Mouse (Mus musculus): ENCODE data around the gene Pate2. TPM values are rescaled to one million over a fixed set of nuclear protein-coding genes. Genes with fewer than 3 reads are reported as not detected.

Pate2 gene
- total RNA-seq, 1 experiment, result 1.2 TPM

DNA sequence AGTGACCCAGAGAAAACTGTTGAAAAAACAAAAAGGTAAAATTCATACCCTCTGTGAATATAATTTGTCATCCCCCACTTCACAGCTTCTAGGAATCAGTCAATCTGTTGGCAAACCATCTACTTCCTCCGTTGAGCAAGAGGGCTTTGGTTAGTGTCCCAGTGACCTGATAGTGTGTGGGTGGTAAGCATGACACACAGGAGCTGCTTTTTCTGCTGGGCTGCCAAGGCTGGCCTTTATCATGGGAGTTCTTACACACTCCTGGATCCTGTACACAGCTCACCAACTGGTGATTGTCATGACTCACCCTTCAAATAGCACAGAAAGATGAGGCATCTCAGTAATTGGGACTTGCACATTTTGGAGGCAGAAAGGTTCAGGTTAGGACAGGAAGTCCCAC, 116.9 kb downstream of the Pate2 start, which contains the start of gene Pate1:
TSS of gene Pate1 (minus strand) at position 378 of the 400 bp plus-strand sequence.
- TF ChIP-seq ZNF384 (IDR thresholded peaks at IDR 0.05; ENCODE audit: low read depth, low read length), result no peak
- TF ChIP-seq HCFC1 (IDR thresholded peaks at IDR 0.05; ENCODE audit: borderline replicate concordance, insufficient read depth, low read length), result no peak
- no peak for TF ChIP-seq ZC3H11A (IDR thresholded peaks at IDR 0.05; ENCODE audit: borderline replicate concordance, low read depth, low read length)
- TF ChIP-seq CHD2 (IDR thresholded peaks at IDR 0.05; ENCODE audit: low read depth, low read length), result no peak
- TF ChIP-seq MAFK (IDR thresholded peaks at IDR 0.05; ENCODE audit: insufficient read depth, low read depth, low read length), result no peak
- DNase-seq (ENCODE audit: low read depth, low spot score), result no peak
- Histone ChIP-seq H3K36me3 (ENCODE audit: control insufficient read depth, insufficient read depth, low read length, poor library complexity, severe bottlenecking) (no peaks in the 10 kb centered on the region), H3K27ac (ENCODE audit: insufficient read depth, low read depth, low read length, poor library complexity, severe bottlenecking) (no peak within 1 kb of the TSS), H3K9me3 (ENCODE audit: control insufficient read depth, insufficient read depth, low read depth, low read length) (no peaks in the 10 kb centered on the region), H3K4me1 (ENCODE audit: control insufficient read depth in 2 of 2, insufficient read depth in 2 of 2, low read length in 2 of 2, poor library complexity in 1 of 2) (no peaks in the 10 kb centered on the region), H3K4me3 (ENCODE audit: insufficient read depth in 1 of 2, low read depth in 1 of 2, low read length in 2 of 2, poor library complexity in 1 of 2, severe bottlenecking in 1 of 2) (no peak within 1 kb of the TSS), H3K9ac (ENCODE audit: insufficient read depth, low read depth, low read length, poor library complexity, severe bottlenecking) (no peak within 1 kb of the TSS)
- in situ Hi-C loops (cut with MboI; ENCODE audit: low sequenced_read_pairs in 2 of 2, unreplicated experiment in 2 of 2), result no loop called here

DNA sequence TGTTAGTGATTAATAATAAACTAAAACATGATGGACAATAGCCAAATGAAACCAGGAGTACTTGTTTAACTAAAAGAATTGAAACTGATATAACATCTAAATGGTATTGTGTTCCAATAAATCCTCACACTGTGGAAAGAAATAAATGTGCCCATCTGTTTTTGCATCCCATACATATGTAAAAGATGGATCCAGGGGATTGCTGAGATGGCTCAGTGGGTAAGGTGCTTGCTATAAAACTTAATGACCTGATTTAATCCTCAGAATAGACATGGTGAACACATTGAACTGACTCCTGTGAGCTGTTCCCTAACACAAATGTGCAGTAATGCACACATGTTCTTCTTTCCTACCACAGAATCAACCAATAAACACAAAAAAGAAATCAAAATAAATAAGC, 121.8 kb downstream of the Pate2 start:
- Histone ChIP-seq H3K9ac (ENCODE audit: insufficient read depth, low read depth, low read length, poor library complexity, severe bottlenecking) (no peak overlapping the region), H3K27ac (ENCODE audit: insufficient read depth, low read depth, low read length, poor library complexity, severe bottlenecking) (no peak overlapping the region), H3K36me3 (ENCODE audit: control insufficient read depth, insufficient read depth, low read length, poor library complexity, severe bottlenecking) (no peaks in the 10 kb centered on the region), H3K9me3 (ENCODE audit: control insufficient read depth, insufficient read depth, low read depth, low read length) (no peaks in the 10 kb centered on the region), H3K4me3 (ENCODE audit: insufficient read depth in 1 of 2, low read depth in 1 of 2, low read length in 2 of 2, poor library complexity in 1 of 2, severe bottlenecking in 1 of 2) (no peak overlapping the region), H3K4me1 (ENCODE audit: control insufficient read depth in 2 of 2, insufficient read depth in 2 of 2, low read length in 2 of 2, poor library complexity in 1 of 2) (no peaks in the 10 kb centered on the region)
- TF ChIP-seq HCFC1 (IDR thresholded peaks at IDR 0.05; ENCODE audit: borderline replicate concordance, insufficient read depth, low read length) (no peak), CHD2 (IDR thresholded peaks at IDR 0.05; ENCODE audit: low read depth, low read length) (no peak), ZNF384 (IDR thresholded peaks at IDR 0.05; ENCODE audit: low read depth, low read length) (no peak)
- no peak for DNase-seq (ENCODE audit: low read depth, low spot score)
- in situ Hi-C loops (cut with MboI; ENCODE audit: low sequenced_read_pairs in 2 of 2, unreplicated experiment in 2 of 2), result no loop called here

DNA sequence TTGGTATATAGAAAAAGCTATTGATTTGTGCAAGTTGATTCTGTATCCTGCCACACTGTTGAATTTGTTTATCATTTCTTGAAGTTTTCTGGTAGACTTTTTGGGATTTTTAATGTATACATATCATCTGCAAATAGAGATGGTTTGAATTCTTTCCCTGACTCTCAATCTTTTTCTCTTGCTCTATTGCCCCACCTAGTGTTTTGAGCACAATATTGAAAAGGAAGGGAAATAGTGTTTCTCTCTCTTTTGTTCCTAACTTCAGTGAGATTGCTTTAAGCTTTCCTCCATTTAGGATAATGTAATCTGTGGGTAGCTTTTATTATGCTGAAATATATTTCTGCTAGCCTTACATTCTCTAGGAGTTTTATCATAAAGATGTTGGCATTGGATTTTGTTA, 137.2 kb downstream of the Pate2 start:
- Histone ChIP-seq H3K27ac (ENCODE audit: insufficient read depth, low read depth, low read length, poor library complexity, severe bottlenecking) (no peak overlapping the region), H3K4me3 (ENCODE audit: insufficient read depth in 1 of 2, low read depth in 1 of 2, low read length in 2 of 2, poor library complexity in 1 of 2, severe bottlenecking in 1 of 2) (no peak overlapping the region), H3K9me3 (ENCODE audit: control insufficient read depth, insufficient read depth, low read depth, low read length) (no peaks in the 10 kb centered on the region), H3K9ac (ENCODE audit: insufficient read depth, low read depth, low read length, poor library complexity, severe bottlenecking) (no peak overlapping the region), H3K4me1 (ENCODE audit: control insufficient read depth in 2 of 2, insufficient read depth in 2 of 2, low read length in 2 of 2, poor library complexity in 1 of 2) (no peaks in the 10 kb centered on the region), H3K36me3 (ENCODE audit: control insufficient read depth, insufficient read depth, low read length, poor library complexity, severe bottlenecking) (no peaks in the 10 kb centered on the region; the same call in 1 of the 2 replicates)
- TF ChIP-seq ZC3H11A (IDR thresholded peaks at IDR 0.05; ENCODE audit: borderline replicate concordance, low read depth, low read length) (no peak), ZNF384 (IDR thresholded peaks at IDR 0.05; ENCODE audit: low read depth, low read length) (no peak), HCFC1 (IDR thresholded peaks at IDR 0.05; ENCODE audit: borderline replicate concordance, insufficient read depth, low read length) (no peak)
- in situ Hi-C loops (cut with MboI; ENCODE audit: low sequenced_read_pairs in 2 of 2, unreplicated experiment in 2 of 2), result no loop called here
- no peak for DNase-seq (ENCODE audit: low read depth, low spot score)

Other genes with a start within 250 kb of the Pate2 start
- 13.4 and 17.4 TPM in 2 replicates for gene Cdon, start 149.2 kb upstream of the Pate2 start, total RNA-seq (2012; rRNA removed)
- not detected in 2 replicates for gene Gm1113, start 52.0 kb upstream of the Pate2 start, total RNA-seq (2012; rRNA removed)
- gene Ddx25, start 11.8 kb upstream of the Pate2 start, total RNA-seq (2012; rRNA removed), result 1.6 and 1.8 TPM in 2 replicates
- 20.6 and 25.6 TPM in 2 replicates for gene Pus3, start 11.7 kb upstream of the Pate2 start, total RNA-seq (2012; rRNA removed)
- gene Hyls1, start 114 bp downstream of the Pate2 start, total RNA-seq (2012; rRNA removed), result 14.6 and 17.6 TPM in 2 replicates
- gene Pate4, start 41.7 kb downstream of the Pate2 start, total RNA-seq (2012; rRNA removed), result not detected in 2 replicates
- gene Pate3, start 77.9 kb downstream of the Pate2 start, total RNA-seq (2012; rRNA removed), result 0.13 TPM in 1 of 2 replicates, not detected in the other
- not detected in 2 replicates for gene Pate1, start 117.1 kb downstream of the Pate2 start, total RNA-seq (2012; rRNA removed)
- not detected in 2 replicates for gene Gm17677, start 170.8 kb downstream of the Pate2 start, total RNA-seq (2012; rRNA removed)
- not detected in 2 replicates for gene Gm17727, start 207.8 kb downstream of the Pate2 start, total RNA-seq (2012; rRNA removed)
- gene Gm27235, start 219.8 kb downstream of the Pate2 start, total RNA-seq (2012; rRNA removed), result not detected in 2 replicates
- not detected in 2 replicates for gene D730048I06Rik, start 219.8 kb downstream of the Pate2 start, total RNA-seq (2012; rRNA removed)

All from ES-E14 (cell line).